Mouse (Mus musculus) testis, postnatal 14 days (tissue): ENCODE data around the gene Zfp827.

ENCODE experiments used
- DNase-seq: peaks from one replicate; pipeline ENCODE4 v3.0.0; 2021; ENCODE audit warnings: low spot score

Gene Zfp827

GRCm38 (mm10) chr8:79027977-79028487 lies at the start of gene Zfp827:
Zfp827 (plus strand) TSS chr8:79028437.
- peak; percentile 71 for DNase-seq

GRCm38 (mm10) chr8:79004341-79004740 lies 23.9 kb upstream of the Zfp827 start:
- no peak for DNase-seq

DNA sequence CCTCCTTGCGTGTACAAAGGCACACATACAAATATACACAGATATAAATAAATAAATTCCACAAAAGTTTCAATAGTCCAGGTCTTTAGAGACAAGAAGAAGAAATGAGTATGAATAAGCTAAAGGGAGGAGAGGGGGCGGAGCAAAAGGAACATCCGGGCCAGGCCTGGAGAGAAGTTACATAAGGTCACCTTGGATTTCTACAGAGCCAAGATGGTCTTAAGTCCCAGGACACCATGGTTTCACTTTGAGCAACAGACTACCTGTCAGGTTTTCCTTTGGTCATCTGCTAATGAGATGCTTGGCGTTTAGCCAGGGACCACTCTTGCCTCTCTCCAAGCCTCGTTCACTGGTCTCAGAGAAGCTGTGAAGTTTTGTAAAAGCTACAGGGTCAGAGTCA lies 13.2 kb upstream of the Zfp827 start:
- no peak for DNase-seq

GRCm38 (mm10) chr8:79016076-79016475 lies 12.2 kb upstream of the Zfp827 start:
- no peak for DNase-seq

- no peak for DNase-seq
These were observed 11.7 kb upstream of the Zfp827 start for GRCm38 (mm10) chr8:79016583-79016982.

DNA sequence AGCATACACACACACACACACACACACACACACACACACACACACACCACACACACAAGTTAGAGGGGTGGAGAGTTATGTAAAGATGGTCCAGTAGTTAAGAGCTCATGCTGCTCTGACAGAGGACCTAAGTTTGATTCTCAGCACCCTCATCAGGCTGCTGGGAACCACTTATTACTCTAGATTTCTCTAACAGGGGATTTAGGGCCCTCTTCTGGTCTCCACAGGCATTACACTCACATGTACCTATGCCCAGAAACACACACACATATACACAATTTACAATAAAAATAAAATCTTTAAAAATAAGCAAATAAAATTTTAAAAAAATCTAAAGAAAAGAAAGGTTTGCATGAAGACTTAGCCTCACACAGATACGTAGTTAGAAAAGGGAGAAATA lies 4.3 kb upstream of the Zfp827 start:
- no peak for DNase-seq

- DNase-seq = no peak
These were observed 918 bp upstream of the Zfp827 start for GRCm38 (mm10) chr8:79027319-79027718.

- DNase-seq = peak; percentile 56
These were observed 531 bp downstream of the Zfp827 start for GRCm38 (mm10) chr8:79028541-79029395.

- peak; percentile 83 for DNase-seq
These were observed 1.4 kb downstream of the Zfp827 start for GRCm38 (mm10) chr8:79029396-79030325.

GRCm38 (mm10) chr8:79030326-79031265 lies 2.4 kb downstream of the Zfp827 start:
- DNase-seq = peak; percentile 84

DNA sequence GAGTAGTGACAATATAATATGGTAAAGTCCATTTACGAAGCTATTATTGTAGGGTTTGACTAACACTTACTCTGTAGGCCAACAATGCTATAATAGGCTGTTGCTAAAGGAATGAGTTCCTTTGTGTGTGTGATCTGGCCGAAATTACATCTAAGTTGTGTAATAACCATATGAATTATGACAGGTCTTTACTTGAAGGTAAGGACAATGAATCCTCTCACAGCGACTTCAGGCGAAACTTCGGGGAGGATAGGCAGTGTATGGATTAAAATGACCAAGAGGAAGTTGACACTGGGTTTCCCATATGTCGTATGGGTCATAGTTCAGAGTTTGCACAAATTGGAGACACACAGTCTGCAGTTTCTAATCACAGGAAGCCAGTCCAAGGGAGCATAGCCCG lies 9.3 kb downstream of the Zfp827 start:
- DNase-seq = no peak

- no peak for DNase-seq
These were observed 9.8 kb downstream of the Zfp827 start for GRCm38 (mm10) chr8:79037991-79038390.

GRCm38 (mm10) chr8:79041429-79041828 lies 13.2 kb downstream of the Zfp827 start:
- no peak for DNase-seq

DNA sequence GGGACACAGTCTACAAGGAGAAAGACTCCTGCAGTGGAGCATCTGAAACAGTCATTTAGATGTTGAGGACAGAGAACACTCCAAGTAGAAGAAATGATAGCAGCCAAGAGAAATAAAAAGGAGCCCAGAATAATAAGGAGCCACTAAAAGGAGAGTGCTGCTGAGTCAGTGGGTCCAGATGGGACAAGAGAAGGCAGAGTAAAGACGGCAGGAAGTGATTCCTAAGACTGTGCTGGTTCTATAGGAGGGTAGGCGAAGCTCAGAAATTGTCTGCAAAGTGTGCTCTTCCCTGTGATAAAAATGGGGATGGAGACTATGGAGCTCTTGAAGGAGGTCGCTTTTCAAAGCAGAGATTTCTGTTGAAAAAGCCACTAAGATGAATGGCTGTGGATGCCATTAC lies 14.0 kb downstream of the Zfp827 start:
- no peak for DNase-seq

DNA sequence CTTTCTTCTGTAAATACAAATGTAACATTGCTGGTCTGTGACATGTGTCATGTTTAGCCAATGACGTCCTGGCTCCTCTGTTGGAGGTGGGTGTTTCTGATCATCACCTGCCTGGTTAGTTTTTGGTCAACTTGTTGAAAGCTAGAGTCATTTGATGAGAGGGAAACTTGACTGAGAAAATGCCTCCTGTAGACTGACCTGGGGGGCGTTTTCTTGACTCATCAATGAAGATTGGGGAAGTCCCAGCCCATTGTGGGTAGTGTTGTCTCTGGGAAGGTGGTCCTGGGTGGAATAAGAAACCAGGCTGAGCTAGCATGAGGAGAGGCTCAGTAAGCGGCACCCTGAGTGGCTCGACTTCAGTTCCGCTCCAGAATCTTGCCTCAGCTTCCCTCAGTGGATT lies 16.4 kb downstream of the Zfp827 start:
- no peak for DNase-seq

- DNase-seq = no peak
These were observed 18.4 kb downstream of the Zfp827 start for GRCm38 (mm10) chr8:79046659-79047058.

DNA sequence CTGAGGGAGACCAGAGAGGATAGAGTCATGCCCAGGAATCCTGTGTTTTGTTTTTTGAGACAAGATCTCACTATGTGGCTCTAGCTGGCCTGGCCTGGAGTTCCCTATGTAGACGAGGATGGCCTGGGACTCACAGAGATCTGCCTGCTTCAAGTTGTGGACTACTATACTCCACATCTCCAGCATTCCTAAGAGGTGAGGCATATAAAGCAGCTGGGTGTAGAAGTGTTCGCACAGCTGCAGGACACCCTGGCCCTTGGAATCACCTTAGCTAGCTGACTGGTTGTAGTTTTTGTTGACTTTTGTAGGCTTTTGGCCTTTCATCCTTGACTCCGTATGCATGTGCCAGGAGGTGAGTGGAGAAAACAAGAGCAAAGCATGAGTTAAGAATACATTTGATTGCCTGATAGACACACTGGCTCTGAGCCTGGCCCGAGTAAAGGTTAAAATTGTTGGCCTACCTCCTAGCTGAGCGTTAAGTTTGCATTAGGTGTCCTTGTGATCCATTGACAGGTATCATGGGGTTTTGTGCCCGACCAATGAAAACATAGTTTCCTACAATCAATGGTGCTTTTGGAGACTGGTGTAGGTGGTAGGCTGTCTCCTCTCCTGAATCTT lies 20.3 kb downstream of the Zfp827 start:
- no peak for DNase-seq

GRCm38 (mm10) chr8:79054222-79054621 lies 26.0 kb downstream of the Zfp827 start:
- DNase-seq = no peak

DNA sequence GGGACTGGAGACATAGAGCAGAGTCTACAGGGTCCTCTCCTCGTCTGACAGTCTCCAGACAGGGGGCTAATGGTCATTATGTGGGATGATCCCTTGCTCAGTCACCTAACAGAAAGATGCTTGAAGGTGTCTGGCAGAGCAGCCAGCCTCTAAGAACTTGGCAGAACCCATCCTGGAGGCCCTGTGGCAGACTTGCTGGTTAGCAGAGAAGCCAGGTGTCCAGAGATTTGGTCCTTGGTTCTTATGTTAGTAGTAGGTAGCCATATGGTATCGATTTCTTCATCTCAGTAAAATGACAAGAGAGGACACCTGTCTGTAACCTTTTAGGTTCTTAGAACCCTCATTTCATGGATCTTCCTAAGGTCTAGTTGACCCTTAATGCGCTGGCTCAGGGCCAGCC lies 28.9 kb downstream of the Zfp827 start:
- DNase-seq = no peak

DNA sequence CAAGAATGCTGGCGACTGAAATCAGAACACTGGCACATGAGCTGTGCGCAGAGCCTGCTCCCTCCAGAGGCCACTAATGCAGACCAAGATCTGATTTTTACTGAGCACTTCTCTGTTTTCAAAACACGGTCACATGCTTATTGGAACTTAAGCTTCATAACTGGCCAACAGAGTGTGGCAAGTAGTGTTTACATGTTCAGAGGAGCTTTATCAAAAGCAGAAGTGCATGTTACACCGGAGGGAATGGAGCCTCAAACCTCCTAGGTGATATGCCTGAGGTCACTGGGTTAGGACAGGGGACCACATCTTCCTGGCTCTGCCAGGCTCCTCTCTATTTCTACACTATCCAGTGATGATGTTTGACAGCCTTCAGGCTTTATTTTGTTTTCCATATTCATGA lies 31.1 kb downstream of the Zfp827 start:
- DNase-seq = no peak

DNA sequence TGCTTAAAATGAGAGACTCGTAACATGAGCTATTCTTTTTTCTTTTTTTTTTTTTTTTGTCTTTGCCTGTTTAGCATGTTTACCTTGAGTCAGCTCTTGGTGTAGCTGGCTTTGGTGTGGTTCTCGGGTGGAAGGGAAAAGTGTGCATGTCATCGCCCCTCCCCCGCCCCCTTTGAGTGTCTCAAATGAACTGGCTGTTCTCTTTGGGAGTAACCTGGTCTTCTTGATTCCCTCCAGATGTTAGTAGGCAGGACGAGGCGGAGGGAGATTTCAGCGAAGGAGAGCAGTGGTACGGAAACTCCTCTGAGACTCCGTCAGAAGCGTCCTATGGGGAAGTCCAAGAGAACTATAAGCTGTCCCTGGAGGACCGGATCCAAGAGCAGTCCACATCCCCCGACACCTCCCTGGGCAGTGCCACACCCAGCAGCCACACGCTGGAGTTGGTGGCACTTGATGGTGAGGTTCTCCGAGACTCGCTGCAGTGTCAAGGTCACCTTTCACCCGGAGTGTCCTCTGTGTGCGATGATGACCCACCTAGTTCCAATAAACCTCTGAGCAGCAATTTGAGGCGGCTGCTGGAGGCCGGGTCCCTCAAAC lies 31.9 kb downstream of the Zfp827 start:
- no peak for DNase-seq
